2 mouse cellular contexts compared by ENCODE assay signal in genomic region chr7:127837878-127838277, GRCm38 (mm10). TPM values are rescaled to one million over a fixed set of nuclear protein-coding genes. Genes with fewer than 3 reads are reported as not detected.
"Had no signal": no experiment of that assay in that cellular context is flagged by ENCODE, and none has a peak within 500 bp of the region (broad histone marks: within the 10 kb centered on the region; RNA-seq: fewer than 3 reads in every experiment).

No protein-coding gene starts in this region.

RNA-seq across cellular contexts. Expression of gene Stx1b, which starts 13.5 kb away (rescaled TPM):
- total RNA-seq: monocyte, adult 5-6 weeks; neutrophil, adult 5-6 weeks had no signal
